Mouse (Mus musculus): ENCODE measurements at regions not wholly inside any gene's neighbourhood (a gene's known extent, or its start where the extent isn't known, plus 50 kb on each side); places are given as distances from the start of the nearest gene placed in this dataset.

DNA sequence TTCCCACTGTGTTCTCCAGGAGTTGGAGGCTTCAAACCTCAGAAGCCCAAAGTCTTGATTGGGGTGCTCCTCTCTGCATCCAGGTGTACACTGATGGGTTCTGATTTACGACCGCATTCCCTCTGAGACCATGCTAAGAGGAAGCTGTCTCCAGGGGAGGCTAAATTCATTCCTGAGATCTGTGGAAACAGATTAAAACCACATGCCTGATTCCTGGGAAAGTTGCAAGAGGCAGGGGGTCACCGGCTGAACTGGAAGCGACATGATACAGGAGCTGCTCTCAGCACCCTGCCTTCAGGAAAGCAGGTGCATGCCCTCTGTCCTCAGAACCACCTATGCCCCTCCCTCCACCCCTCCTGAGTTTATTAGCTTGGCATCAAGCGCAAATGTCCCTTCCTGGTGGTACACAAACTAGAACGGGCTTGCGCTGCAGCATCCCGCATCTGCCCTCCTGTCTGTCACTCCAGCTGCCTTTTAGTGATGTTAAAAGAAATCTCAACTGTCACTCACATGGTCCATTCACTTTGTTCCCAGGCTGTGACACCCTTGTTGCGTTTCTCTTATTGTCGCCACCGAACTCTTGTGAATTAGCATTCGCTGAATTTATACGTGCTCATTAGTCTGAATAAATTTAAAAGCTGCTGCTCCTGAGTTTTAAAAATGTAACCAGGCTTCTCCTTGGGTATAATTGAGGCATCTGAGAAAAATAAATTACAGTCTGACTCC is 446.3 kb upstream of the 3110018I06Rik start:
- DNase-seq, result no peak
- intact Hi-C loops (cut with DNase I; ENCODE audit: low total_unique reads), result no loop called here

DNA sequence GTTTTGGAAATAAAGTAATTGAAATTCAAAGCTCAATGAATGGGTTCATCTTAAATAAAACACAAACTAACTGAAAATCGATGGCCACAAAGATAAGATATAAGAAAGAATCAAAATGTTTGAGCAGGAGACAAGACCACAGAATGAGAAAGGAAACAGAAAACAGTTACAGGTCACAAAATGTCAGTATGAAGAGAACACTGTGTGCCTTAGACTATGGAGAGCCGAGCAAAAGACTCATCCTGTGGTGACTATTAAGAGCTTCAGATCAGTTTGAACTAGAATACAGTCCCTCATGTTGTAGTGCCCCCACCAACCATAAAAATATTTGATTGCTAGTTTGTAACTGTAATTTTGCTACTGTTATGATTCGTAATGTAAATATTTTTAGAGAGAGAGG is 441.9 kb upstream of the 3110018I06Rik start:
- intact Hi-C loops (cut with DNase I; ENCODE audit: low total_unique reads), result no loop called here
- DNase-seq, result no peak

DNA sequence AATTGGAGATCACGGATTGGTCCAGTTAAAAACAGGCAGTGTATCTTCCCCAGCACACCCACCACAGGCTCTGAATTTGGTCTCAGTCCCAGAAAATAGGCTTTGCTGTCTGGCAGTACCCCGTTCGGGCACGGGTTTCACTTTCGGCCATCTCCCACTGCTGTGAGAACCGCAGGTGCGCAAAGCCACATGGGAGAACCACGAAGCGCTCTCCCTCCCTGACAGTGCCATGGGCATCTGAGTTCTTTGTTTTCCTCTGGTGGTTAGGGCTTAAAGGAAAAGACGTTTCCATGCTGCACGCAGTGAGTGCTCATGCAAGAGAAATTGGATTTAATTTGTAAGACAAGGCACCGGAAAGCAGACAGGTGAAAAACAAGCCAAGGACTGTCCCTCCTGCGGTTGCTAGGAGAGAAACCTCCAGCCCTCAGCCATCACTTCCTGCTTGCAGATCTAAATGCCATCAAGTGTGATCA is 441.3 kb upstream of the 3110018I06Rik start:
- intact Hi-C loops (cut with DNase I; ENCODE audit: low total_unique reads), result no loop called here
- DNase-seq, result no peak

DNA sequence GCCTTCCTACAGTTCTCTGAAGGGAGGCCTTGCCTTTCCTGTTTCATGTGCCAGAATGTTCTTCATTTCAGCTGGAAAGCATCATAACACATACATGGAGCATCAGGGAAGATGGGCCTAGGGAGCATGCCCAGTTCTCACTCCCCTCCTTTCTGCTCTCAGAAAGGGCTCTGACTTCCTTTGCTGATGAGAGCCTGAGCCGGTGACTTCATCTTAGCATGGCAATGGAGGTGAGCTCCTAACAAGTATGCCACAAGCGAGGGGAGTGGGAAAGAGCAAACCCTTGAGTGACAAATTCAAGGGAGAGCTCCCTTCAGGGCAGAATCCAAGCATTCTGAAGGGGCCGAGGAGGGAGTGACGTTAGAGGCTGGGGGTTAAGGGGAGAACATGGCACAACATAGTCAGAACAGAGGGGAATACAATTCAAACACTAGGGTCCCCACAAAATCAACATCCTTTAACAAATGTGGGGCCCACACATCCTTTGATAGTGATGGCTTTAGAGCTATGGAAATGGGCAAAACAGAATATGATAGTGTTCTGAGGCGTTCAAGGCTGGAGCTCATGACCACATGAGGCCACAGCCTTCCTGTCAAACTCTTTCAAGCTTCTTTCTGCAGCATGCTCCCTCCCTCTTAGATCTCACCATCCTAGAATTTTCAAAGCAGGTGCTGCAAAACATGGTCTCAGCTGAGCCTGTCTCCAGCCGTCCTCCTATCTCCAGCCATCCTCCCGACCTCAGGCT is 437.4 kb upstream of the 3110018I06Rik start:
- DNase-seq, result no peak
- intact Hi-C loops (cut with DNase I; ENCODE audit: low total_unique reads), result no loop called here

DNA sequence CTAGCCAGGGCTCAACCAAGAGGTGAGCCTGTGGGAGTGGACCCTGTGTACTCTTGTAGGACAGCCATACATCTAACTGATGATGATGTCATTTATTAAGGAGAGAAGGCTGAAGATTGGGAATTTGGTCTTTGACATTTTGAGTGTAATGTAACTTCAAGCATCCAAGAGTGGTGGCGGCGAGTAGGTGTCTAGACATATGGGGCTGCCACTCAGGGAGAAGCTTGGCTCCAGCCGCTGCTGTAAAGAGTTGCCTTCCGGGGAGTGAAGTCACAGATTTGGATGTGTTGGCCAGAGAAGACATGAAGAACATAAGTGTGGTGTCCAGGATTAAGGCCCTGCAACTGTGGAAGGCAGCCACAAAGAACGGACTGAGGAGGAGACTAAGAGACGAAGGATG is 436.3 kb upstream of the 3110018I06Rik start:
- intact Hi-C loops (cut with DNase I; ENCODE audit: low total_unique reads), result no loop called here
- DNase-seq, result no peak

DNA sequence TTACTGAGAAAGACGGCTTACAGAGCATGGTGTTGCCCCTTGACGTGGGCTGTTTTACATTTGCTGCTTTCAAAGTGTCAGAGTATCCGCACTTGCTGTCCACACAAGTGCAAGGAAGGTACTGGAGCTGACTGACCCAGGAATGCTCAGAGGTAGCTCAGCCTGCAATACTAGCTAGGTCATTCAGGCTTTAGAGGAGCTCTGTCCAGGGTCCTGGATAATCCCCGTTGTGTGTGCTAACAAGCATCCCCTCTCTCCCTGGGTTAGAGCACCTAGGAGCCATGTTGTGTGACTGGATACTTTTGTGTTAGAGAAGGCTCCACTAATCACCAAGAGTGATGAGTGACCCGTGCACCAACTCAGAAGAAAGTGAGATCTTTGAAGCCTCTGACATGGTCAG is 431.9 kb upstream of the 3110018I06Rik start:
- intact Hi-C loops (cut with DNase I; ENCODE audit: low total_unique reads), result no loop called here
- no peak for DNase-seq

DNA sequence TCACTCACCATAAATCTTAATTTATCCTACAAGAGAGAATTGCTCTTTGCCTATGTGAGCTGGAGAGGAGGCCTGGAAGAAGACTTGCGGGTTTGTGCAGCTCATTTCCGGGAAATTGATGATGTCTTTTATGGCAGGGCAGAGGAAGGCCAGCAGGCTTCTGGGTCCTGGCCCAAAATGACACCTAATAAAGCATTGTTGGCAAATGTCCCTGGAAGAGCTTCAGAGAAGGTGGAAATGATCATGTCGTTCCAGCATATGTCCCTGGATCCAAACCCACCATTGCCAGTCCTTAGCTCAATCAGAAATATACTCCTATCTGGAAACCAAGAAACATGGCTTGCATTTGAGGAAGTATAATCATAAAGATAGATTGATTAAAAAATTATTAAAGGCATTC is 427.9 kb upstream of the 3110018I06Rik start:
- intact Hi-C loops (cut with DNase I; ENCODE audit: low total_unique reads), result no loop called here
- no peak for DNase-seq

DNA sequence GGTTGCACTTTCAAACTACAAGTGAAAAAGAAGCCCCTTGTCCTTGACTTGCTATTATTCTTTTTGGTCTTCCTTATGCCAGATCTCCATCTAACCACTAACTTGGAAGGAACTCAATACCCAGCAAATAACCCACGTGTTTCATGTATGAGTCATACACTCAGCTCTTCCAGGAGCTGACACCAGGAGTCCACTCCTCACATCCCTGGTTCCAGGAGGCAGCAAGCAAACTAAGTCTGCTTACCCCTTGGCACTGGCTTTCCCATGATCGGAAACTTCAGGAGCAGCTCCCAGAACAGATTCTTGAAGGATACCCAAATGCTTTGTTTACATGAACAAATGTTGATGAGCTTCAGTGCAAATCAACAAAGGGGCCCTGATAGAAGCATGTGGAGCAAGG is 421.1 kb upstream of the 3110018I06Rik start:
- intact Hi-C loops (cut with DNase I; ENCODE audit: low total_unique reads), result no loop called here
- DNase-seq, result no peak

DNA sequence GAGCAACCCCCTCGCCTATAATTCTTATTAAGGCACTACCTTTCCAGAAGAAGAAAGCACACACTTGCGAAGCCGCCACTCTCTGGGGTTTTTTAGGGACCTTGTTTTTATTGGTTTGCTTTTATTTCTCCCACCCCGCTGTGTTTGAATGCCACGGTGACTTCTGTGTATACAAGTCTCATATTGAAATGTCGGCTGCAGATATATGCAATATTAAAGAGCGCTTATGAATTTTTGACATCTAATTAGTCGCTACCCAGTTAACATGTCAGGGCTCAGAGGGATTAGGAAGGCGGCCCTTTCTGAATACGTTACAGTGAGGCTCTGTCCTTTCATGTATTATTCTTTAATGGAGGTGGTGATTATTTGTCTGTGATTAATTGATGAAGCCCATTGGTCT is 405.9 kb upstream of the 3110018I06Rik start:
- DNase-seq, result no peak
- intact Hi-C loops (cut with DNase I; ENCODE audit: low total_unique reads), result no loop called here

DNA sequence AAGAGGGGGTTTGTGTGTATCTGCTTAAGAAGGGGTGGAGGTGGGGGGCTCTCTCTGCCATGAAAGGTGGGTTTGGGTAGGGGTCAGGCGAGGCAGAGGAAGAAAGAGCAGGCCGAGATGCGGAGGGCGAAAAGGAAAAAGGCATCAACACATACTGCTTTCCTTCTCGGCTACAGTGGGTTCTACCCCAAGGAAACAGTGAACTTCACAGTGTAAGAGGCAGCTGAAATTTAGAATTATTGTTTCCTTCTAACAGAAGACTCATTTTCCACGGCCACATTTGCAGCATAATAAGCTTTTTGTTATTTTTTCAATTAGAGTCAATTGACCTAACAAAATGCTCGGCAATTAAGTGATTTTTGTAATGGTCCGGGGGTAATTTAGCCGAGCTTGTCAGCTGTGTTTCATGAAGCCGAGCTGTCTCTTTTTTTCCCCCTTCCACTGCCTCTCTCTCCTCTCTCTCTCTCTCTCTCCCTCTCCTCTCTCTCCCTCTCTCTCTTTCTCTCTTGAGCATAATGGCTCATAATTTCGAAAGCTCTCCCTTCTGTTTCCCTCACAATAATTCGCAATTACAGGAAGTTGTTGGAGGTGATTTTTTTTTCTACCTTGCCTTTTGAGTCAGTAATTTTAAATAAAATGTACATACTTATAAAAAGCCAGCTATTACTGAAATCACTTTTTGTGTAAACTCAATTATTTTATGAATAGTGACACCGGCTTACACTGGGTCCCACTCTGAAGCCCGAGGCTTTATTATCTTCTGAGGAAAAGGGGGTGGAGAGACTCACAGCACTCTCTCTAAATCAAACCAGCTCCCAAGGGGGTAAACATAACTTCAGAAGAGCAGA is 403.1 kb upstream of the 3110018I06Rik start:
- no peak for DNase-seq
- intact Hi-C loops (cut with DNase I; ENCODE audit: low total_unique reads), result no loop called here

DNA sequence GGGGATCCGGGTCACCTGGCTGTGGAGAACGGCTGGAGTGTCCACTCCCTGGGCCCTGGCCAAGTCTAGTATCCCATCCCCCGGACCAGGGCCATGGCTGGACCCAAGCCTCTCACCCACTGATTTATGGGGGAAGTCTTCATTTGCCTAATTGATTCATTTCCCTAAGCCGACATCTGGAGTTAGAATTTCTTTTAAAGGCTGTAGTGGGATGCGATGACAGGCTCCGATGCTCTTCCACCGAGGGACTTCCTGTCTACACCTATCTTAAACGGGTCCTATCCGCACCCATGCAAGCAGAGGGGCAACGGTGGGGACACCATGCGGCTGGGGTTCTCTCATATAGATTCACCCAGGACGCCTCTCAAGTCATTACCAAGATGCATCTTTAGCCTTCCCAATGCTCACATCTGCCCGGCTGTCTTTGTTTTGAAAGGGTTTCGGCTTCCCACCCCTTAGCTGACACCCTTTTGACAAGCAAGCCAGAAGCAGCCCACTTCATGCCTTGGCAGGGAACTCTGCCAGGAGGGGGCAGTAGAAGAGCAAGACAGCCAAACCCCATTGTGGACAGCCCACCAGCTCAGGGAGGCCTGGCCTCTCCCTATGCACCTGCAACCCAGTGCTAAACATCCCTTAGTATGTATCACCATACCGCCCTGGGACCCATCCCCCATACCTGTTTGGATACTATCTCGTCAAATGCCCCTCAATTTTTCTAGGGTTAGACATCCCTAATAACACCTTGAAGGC is 402.4 kb upstream of the 3110018I06Rik start:
- intact Hi-C loops (cut with DNase I; ENCODE audit: low total_unique reads), result no loop called here
- DNase-seq, result no peak

DNA sequence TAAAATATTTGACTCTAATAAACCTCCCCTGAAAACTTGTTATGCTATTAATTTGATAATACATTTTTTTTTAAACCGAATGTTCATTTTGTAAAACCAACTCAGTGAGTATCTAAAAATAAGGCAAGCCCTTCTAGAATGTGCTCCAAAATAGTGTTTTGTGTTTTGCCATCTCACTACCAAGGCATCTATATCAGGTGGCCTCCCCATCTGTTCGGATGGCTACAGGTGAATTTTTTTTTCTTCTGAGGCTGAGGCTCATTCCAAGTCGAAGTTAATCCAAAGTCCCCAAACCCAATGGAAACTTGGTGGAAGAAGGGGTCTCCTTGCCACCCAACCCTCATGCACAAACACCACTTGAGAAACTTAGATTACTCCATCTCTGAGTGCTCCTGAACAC is 396.3 kb upstream of the 3110018I06Rik start:
- intact Hi-C loops (cut with DNase I; ENCODE audit: low total_unique reads), result no loop called here
- DNase-seq, result no peak

DNA sequence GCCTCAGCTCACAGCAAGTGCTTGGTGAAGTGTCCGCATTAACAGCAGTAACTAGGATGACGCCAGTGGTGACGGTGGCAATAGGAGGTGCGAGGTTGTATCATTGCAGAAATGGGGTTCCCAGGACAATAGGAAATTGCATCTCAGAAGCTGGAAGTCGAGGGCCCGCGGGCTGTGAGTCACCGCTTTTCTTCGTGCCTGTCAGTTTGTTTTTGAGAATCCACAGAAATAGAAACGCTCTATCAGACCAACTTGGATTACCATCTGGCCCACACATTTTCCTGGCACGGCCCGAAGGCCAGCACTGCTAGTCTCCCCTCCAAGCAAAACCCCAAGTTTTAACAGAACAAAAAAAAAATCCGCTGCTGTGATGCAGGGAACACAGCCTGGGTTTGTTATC is 395.1 kb upstream of the 3110018I06Rik start:
- DNase-seq, result no peak
- intact Hi-C loops (cut with DNase I; ENCODE audit: low total_unique reads), result no loop called here

DNA sequence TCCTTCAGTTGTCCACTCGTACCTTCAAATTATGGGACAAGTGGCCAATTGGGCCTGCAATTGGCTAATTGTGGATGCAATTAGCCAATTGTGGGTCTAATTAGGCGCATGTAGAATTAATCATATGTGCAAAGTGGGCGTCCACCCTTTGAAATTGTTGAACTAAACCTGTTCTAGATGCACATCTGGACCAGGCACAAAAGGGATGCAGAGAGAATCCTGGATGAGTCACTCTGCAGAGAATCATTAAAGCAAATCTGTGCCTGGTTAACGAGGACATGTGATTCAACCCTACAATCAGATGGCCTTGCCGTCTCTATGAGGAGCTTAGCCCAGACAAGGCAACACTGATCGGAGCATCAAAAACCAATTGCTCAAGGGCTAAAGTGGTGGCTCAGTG is 393.0 kb upstream of the 3110018I06Rik start:
- intact Hi-C loops (cut with DNase I; ENCODE audit: low total_unique reads), result no loop called here
- no peak for DNase-seq

DNA sequence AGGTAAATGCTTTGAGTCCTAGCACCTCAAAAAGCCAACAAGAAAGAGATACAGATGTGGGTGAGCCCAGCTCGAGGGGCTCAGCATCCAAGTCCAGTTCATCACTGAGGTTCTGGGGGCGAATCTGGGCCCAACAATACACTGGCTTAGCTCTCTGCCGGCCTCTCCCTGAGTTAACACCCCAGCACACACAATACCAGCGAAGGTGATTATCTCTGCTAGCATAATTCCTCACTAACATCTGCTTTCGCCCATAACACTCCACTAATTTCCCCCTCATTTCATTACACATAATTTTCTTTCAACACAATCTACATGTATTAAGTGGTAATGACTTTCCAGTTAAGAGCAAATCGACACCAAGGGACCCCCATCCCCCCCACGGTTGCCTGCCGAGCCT is 383.9 kb upstream of the 3110018I06Rik start:
- no peak for DNase-seq
- intact Hi-C loops (cut with DNase I; ENCODE audit: low total_unique reads), result no loop called here

DNA sequence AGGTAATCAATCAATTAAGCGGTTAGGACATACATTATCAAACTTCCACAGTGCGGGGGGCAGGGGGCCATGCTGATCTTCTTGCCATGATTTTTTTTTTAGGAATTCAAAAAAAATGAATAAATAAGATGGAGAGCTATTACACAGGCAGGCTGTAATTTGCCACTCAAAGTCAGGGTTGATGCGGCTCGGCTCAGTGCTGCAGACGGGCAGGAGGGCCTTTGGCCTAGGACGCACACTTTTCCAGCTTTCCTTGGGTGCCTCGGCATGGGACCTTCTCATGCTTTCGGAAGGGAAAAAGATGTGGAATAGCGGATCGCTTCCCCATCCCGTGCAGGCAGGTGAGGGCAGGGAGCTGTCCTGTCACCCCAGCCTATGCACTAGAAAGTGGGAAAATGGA is 383.4 kb upstream of the 3110018I06Rik start:
- DNase-seq, result no peak
- intact Hi-C loops (cut with DNase I; ENCODE audit: low total_unique reads), result no loop called here

DNA sequence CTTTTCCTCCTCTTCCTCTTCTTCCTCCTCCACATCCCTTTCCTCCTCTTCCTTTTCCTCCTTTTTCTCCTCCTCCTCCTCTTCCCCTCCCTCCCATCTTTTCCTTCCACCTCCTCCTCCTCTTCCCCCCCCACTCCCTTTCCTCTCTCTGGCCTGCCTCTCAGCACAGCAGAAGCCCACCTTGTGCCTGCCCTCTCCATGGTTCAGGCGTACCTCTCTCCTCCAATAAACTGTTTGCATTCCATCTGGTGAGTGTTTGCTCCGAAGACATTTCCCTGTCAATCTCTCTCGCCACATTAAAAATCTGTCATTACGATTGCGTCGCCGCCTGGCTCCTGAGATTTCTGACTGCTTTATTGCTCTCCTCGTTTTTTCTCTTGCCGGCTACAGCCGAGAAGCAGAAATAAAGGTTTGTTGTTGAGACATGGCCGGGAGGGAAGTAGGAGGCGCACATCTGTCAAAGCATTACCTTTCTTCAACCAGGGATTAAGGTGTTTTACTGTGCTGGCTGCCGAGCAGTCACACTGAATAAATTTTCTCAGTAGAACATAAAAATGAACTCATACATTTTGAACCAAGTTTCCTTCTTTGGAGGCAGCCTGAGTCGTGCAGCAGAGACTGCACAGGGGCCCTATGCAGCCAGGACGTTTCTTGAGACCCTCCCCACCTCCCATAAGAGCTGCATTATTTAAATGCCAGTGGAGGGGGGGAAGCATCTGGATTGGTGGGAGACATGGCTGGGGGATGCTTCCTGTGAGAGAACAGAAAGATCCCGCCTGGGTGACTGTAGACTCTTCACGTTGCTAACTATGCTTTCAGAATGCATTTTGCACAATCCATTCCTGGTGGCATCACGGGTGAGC is 376.3 kb upstream of the 3110018I06Rik start:
- DNase-seq, result no peak
- intact Hi-C loops (cut with DNase I; ENCODE audit: low total_unique reads), result no loop called here

DNA sequence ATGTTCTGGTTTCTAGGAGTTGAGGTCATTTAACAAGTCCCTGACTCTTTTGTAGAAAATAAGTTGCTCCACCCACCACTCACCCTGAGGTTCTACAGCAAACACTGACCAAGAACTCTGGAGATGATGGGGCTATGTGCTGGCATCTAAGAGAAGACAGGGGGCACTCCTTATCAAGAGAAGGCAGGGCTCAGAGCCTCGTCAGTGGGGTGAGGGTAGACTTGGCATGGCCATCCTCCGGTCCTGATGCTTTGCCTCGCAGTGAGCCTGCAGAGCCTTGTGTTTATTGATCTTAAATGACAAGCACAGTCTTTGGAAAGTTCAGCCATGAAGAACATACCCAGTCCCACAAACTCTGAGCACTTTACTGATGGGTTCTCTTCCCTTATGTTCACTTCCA is 370.1 kb upstream of the 3110018I06Rik start:
- intact Hi-C loops (cut with DNase I; ENCODE audit: low total_unique reads), result no loop called here
- no peak for DNase-seq

DNA sequence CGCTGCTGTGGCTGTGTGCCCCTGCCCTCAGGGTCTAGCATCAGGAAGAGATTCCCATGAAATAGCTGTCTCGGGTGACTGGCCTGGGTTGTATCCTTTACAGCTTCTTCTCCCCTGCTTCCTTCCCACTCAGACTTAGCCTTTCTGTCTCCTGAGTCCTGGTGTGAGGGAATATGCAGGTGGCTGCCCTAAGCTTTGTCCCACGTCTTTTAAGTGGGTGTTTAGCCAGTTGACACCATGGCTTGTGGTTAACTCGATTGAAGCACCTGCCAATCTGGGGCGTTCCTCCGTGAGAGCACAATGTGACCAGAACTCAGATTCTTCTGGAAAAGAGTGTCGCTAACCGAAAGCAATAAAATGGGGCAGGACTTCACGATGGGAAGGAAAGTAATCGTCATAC is 369.4 kb upstream of the 3110018I06Rik start:
- intact Hi-C loops (cut with DNase I; ENCODE audit: low total_unique reads), result no loop called here
- DNase-seq, result no peak

Data from gastrocnemius, postnatal 14 days (tissue).